Mouse (Mus musculus) heart, postnatal 14 days (tissue): ENCODE measurements around the gene 1700123K08Rik. TPM values are rescaled to one million over a fixed set of nuclear protein-coding genes. Genes with fewer than 3 reads are reported as not detected.
A peak's percentile ranks its signal among the peaks of the same experiment; 100 is the strongest.
"Not testable (repeated sequence)": the region's sequence is repeated elsewhere in the genome, so short reads cannot be mapped to it uniquely, and the experiment has no call there.

Source experiments
- DNase-seq, 2 experiments: peaks; one replicate each; pipeline ENCODE4 v3.0.0; 2021 to 2022
- intact Hi-C: fragments of 180-260 bp; cut with DNase I; formaldehyde crosslinking; loops from one replicate; pipeline ENCODE4 v1.15.1; 2025
- long read RNA-seq, 2 experiments: library from polyadenylated mRNA; stranded (forward); transcript quantifications; one replicate each; pipeline ENCODE4 v2.0.0; 2021
- microRNA-seq, 2 experiments: library from miRNA; unstranded; fragments of <30 nt; microRNA quantifications; one replicate each; pipeline ENCODE4 v1.2.0; 2021 to 2022
- total RNA-seq, 2 experiments: library from RNA; stranded (reverse); gene quantifications; 2 replicates each; pipeline ENCODE4 v1.2.3; 2021

1700123K08Rik gene
- not detected for total RNA-seq
- long read RNA-seq, experiment 1, result 0 reads
- long read RNA-seq, experiment 2, result 0 reads

GRCm38 (mm10) chr5:138564612-138565011 lies at the start of gene 1700123K08Rik:
Gene 1700123K08Rik, minus strand, starts transcription at chr5:138564712.
- DNase-seq, intact Hi-C loops: not testable (repeated sequence)

- DNase-seq, result no peak
- intact Hi-C loops, result no loop called here
Measured at GRCm38 (mm10) chr5:138587396-138587795, 22.9 kb upstream of the 1700123K08Rik start.

- DNase-seq, result peak in 1 of 2 experiments; percentile 18
- intact Hi-C loops, result no loop called here
Measured at GRCm38 (mm10) chr5:138571623-138572022, 7.1 kb upstream of the 1700123K08Rik start.

- no peak for DNase-seq
- intact Hi-C loops, result no loop called here
Measured at GRCm38 (mm10) chr5:138552718-138553117, 11.8 kb downstream of the 1700123K08Rik start.

GRCm38 (mm10) chr5:138532491-138532890 lies 32.0 kb downstream of the 1700123K08Rik start:
- intact Hi-C loops, result no loop called here
- peak in 1 of 2 experiments; percentile 3 for DNase-seq

Small RNA genes within 50 kb of the gene (microRNA-seq; reads per million reads assigned to microRNA genes)
- gene Gm24082, result 0 reads per million in 2 experiments

Other genes with a start within 250 kb of the 1700123K08Rik start
- under 1 TPM in 1 of 2 experiments, not detected in 1; 0.27 TPM for gene Pvrig, start 222.8 kb downstream of the 1700123K08Rik start, total RNA-seq
- 1 to 10 TPM; 7.5 TPM for gene Zfp157, start 123.2 kb downstream of the 1700123K08Rik start, total RNA-seq
- 10 to 100 TPM; 22.7 to 23.5 TPM for gene Zfp68, start 55.0 kb upstream of the 1700123K08Rik start, total RNA-seq
- 1 to 10 TPM; 4.1 to 4.3 TPM for gene A430033K04Rik, start 58.1 kb upstream of the 1700123K08Rik start, total RNA-seq
- 10 to 100 TPM in 1 of 2 experiments, 1 to 10 TPM in 1; 9.9 to 10.4 TPM for gene Fam20c, start 189.8 kb upstream of the 1700123K08Rik start, total RNA-seq